Mouse (Mus musculus) stomach, embryonic 16.5 days (tissue): ENCODE data around the gene Rhbdf1. TPM values are rescaled to one million over a fixed set of nuclear protein-coding genes. Genes with fewer than 3 reads are reported as not detected.
A peak's percentile ranks its signal among the peaks of the same experiment; 100 is the strongest.

ENCODE experiments used
- ATAC-seq: fragments of 200-750 bp; cut with Nextera tagmentation; 2 replicates; pipeline ENCODE4 v1.8.0; 2017; ENCODE audit warnings: moderate number of reproducible peaks, moderate TSS enrichment; ENCODE audit not compliant: insufficient read depth, low FRiP score
- H3K27ac ChIP-seq: fragments of 300-500 bp; sonication (generic); 2 replicates; pipeline ENCODE4 v1.5.1; 2014; ENCODE audit warnings: low read length
- H3K27me3 ChIP-seq: fragments of 300-500 bp; sonication (generic); 2 replicates; pipeline ENCODE4 v1.6.1; 2014; ENCODE audit warnings: low read length, control low read depth, mixed read lengths; ENCODE audit not compliant: control insufficient read depth, insufficient read depth
- H3K36me3 ChIP-seq: fragments of 300-500 bp; sonication (generic); 2 replicates; pipeline ENCODE4 v1.6.1; 2014; ENCODE audit warnings: low read length; ENCODE audit not compliant: control insufficient read depth, insufficient read depth
- H3K4me1 ChIP-seq: fragments of 300-500 bp; sonication (generic); 2 replicates; pipeline ENCODE4 v1.6.1; 2014; ENCODE audit warnings: low read length, control low read depth, mixed read lengths; ENCODE audit not compliant: control insufficient read depth, insufficient read depth
- H3K4me2 ChIP-seq: fragments of 300-500 bp; sonication (generic); 2 replicates; pipeline ENCODE4 v1.6.1; 2014; ENCODE audit warnings: low read depth, low read length, mixed read lengths
- H3K4me3 ChIP-seq: fragments of 300-500 bp; sonication (generic); replicated peaks from 2 replicates; pipeline ENCODE4 v1.5.1; 2014; ENCODE audit warnings: mild to moderate bottlenecking, low read length
- H3K9ac ChIP-seq: fragments of 300-500 bp; sonication (generic); 2 replicates; pipeline ENCODE4 v1.6.1; 2014; ENCODE audit warnings: low read length
- H3K9me3 ChIP-seq: fragments of 300-500 bp; sonication (generic); replicated peaks from 2 replicates; pipeline ENCODE4 v1.6.1; 2016; ENCODE audit warnings: low read length, control low read depth; ENCODE audit not compliant: control insufficient read depth
- WGBS: fragments of 180-500 bp; shearing (Covaris S2); extraction: QIAGEN DNeasy Blood & Tissue Kit; methylation state at CpG from one replicate; pipeline ENCODE4 v1.1.7; 2014; 5-methylcytosine and 5-hydroxymethylcytosine counted together
- polyA plus RNA-seq: library from polyadenylated mRNA; unstranded; fragments of >200 nt; fragmentation: Nextera tagmentation; extraction: Ambion mirVana; gene quantifications from 2 replicates; pipeline ENCODE4 v1.2.1, GENCODE M21; 2015

Gene Rhbdf1
- polyA plus RNA-seq, 1 experiment from 2014 or later: 57.4 TPM

GRCm38 (mm10) chr11:32244064-32244463 lies 22.0 kb upstream of the Rhbdf1 start:
- no peak overlapping the region for H3K9ac ChIP-seq
- 0 out of 2 replicates have a peak, but pooled peaks cover 14% of the 10 kb centered on the region for H3K36me3 ChIP-seq
- peak overlapping the region; percentile 60 for H3K27ac ChIP-seq
- H3K4me2 ChIP-seq: no peak overlapping the region
- H3K27me3 ChIP-seq: no peaks in the 10 kb centered on the region
- H3K9me3 ChIP-seq: no peaks in the 10 kb centered on the region
- no peak overlapping the region for H3K4me3 ChIP-seq
- 63% methylated on average over 3 of the region's 3 CpGs for WGBS
- H3K4me1 ChIP-seq: peaks cover 8% of the 10 kb centered on the region; the same call in 1 of the 2 replicates
- no peak for ATAC-seq

GRCm38 (mm10) chr11:32243205-32243955 lies 21.3 kb upstream of the Rhbdf1 start:
- ATAC-seq: no peak
- Histone ChIP-seq H3K4me2 (no peak overlapping the region), H3K4me3 (no peak overlapping the region), H3K4me1 (peaks cover 8% of the 10 kb centered on the region; the same call in 1 of the 2 replicates), H3K9ac (no peak overlapping the region), H3K9me3 (no peaks in the 10 kb centered on the region), H3K27ac (peak overlapping the region; percentile 60; the same call in 1 of the 2 replicates), H3K27me3 (no peaks in the 10 kb centered on the region), H3K36me3 (0 out of 2 replicates have a peak, but pooled peaks cover 14% of the 10 kb centered on the region)
- WGBS: 64% methylated on average over 7 of the region's 7 CpGs

GRCm38 (mm10) chr11:32242209-32242608 lies 20.1 kb upstream of the Rhbdf1 start:
- Histone ChIP-seq H3K9ac (no peak overlapping the region), H3K27ac (no peak overlapping the region), H3K4me3 (no peak overlapping the region), H3K27me3 (no peaks in the 10 kb centered on the region), H3K4me2 (no peak overlapping the region), H3K4me1 (peaks cover 8% of the 10 kb centered on the region; the same call in 1 of the 2 replicates), H3K9me3 (no peaks in the 10 kb centered on the region), H3K36me3 (0 out of 2 replicates have a peak, but pooled peaks cover 14% of the 10 kb centered on the region)
- 89% methylated on average over 3 of the region's 3 CpGs for WGBS
- no peak for ATAC-seq

DNA sequence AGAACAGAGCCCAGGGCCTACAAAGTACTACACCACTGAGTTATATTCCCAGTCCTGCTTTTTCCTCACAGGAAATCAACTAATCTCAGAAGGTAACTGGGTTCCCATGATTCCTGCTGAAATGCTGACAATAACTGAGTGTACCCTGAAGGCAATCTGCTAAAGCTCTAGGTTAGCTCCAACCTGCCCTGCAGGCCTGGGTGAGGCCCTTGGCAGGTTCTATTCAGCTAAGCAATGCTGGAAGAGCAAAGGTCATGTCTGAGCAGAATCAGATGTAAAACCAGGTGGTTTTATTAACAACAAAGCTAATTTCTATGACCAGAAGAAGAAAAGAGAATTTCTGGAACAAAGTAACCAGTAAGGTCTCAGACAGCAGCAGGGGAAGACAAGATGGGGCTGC lies 19.3 kb upstream of the Rhbdf1 start:
- Histone ChIP-seq H3K4me3 (no peak overlapping the region), H3K4me2 (no peak overlapping the region), H3K27ac (no peak overlapping the region), H3K36me3 (0 out of 2 replicates have a peak, but pooled peaks cover 14% of the 10 kb centered on the region), H3K9me3 (no peaks in the 10 kb centered on the region), H3K4me1 (peaks cover 9% of the 10 kb centered on the region; the same call in 1 of the 2 replicates), H3K27me3 (no peaks in the 10 kb centered on the region), H3K9ac (no peak overlapping the region)
- no peak for ATAC-seq

GRCm38 (mm10) chr11:32238093-32238860 lies 16.2 kb upstream of the Rhbdf1 start:
- 68% methylated on average over 5 of the region's 5 CpGs for WGBS
- no peak overlapping the region for H3K27ac ChIP-seq
- 0 out of 2 replicates have a peak, but pooled peaks cover 14% of the 10 kb centered on the region for H3K36me3 ChIP-seq
- ATAC-seq: 0 out of 2 replicates have a peak, but pooled peaks have one; percentile 42
- peaks cover 22% of the 10 kb centered on the region for H3K4me1 ChIP-seq
- H3K4me2 ChIP-seq: no peak overlapping the region
- H3K27me3 ChIP-seq: no peaks in the 10 kb centered on the region
- H3K4me3 ChIP-seq: no peak overlapping the region
- no peaks in the 10 kb centered on the region for H3K9me3 ChIP-seq
- no peak overlapping the region for H3K9ac ChIP-seq

GRCm38 (mm10) chr11:32237411-32237795 lies 15.3 kb upstream of the Rhbdf1 start:
- WGBS: 92% methylated on average over 3 of the region's 3 CpGs
- ATAC-seq: no peak
- no peak overlapping the region for H3K27ac ChIP-seq

DNA sequence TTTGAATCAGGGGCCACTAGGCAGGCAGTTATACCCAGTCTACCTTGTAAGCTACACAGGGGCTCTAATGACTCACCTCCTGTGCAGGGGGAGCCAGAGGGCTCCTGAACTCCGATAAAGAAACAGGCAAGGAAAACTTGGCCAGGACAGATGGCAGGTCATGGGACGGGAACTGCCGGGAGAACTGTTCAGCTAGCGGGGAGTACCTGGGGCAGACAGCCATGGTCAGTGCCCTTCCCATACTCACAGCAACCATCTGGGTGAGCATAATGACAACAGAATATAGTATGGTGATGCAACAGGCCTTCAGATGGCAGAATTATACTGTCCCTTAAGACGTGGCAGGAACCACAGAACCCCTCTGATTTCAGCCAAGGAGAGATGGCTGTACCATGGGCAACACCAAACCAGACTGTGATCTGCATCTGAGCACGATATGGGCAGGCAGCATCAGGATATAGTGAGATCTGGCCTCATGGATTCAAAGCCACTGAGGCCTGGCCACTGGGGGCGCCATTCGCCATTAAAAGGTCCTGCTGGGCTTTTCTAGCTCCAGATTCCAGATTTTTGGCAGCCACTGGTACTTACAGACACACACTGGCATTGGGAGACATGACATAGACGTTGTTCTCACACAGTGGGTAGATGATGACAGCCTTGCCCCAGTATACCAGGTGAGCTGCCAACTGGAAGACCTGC lies 14.8 kb upstream of the Rhbdf1 start:
- Histone ChIP-seq H3K9ac (no peak overlapping the region), H3K9me3 (no peaks in the 10 kb centered on the region), H3K4me3 (no peak overlapping the region), H3K27ac (peak overlapping the region; percentile 36; the same call in 1 of the 2 replicates), H3K36me3 (0 out of 2 replicates have a peak, but pooled peaks cover 14% of the 10 kb centered on the region), H3K27me3 (no peaks in the 10 kb centered on the region), H3K4me1 (peaks cover 19% of the 10 kb centered on the region), H3K4me2 (no peak overlapping the region)
- ATAC-seq: no peak
- 60% methylated on average over 9 of the region's 9 CpGs for WGBS

More at GRCm38 (mm10) chr11:32237411-32237795, 15.3 kb upstream of the Rhbdf1 start:
- H3K27me3 ChIP-seq: no peaks in the 10 kb centered on the region
- H3K4me2 ChIP-seq: no peak overlapping the region
- H3K9me3 ChIP-seq: no peaks in the 10 kb centered on the region
- no peak overlapping the region for H3K4me3 ChIP-seq
- no peak overlapping the region for H3K9ac ChIP-seq
- H3K36me3 ChIP-seq: 0 out of 2 replicates have a peak, but pooled peaks cover 14% of the 10 kb centered on the region
- H3K4me1 ChIP-seq: peaks cover 19% of the 10 kb centered on the region

DNA sequence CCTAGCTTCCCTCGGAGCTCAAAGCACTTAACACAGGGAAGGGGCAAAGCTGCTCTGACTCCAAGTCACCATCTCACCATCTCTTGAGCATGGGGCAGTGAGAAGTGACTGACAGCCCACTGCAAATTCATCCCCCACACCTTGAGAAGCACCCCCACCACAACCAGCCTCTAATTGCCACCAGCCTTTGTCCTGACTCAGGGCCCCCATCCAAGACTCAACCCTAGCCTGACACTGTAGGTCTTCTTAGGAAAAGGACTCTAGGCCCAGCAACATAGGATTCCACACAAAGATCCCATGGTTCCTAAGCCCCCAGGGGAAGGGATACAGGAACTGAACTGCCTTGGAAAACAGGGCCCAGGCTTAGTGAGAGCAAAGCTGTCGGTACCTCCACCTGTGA lies 14.0 kb upstream of the Rhbdf1 start:
- ATAC-seq: no peak
- WGBS: 63% methylated on average over 2 of the region's 2 CpGs
- Histone ChIP-seq H3K4me1 (peaks cover 19% of the 10 kb centered on the region), H3K4me2 (no peak overlapping the region), H3K9me3 (no peaks in the 10 kb centered on the region), H3K36me3 (0 out of 2 replicates have a peak, but pooled peaks cover 17% of the 10 kb centered on the region), H3K4me3 (no peak overlapping the region), H3K9ac (no peak overlapping the region), H3K27me3 (no peaks in the 10 kb centered on the region), H3K27ac (peak overlapping the region; percentile 36; the same call in 1 of the 2 replicates)
